Mouse (Mus musculus): ENCODE measurements at regions not wholly inside any gene's neighbourhood (a gene's known extent, or its start where the extent isn't known, plus 50 kb on each side); places are given as distances from the start of the nearest gene placed in this dataset.

DNA sequence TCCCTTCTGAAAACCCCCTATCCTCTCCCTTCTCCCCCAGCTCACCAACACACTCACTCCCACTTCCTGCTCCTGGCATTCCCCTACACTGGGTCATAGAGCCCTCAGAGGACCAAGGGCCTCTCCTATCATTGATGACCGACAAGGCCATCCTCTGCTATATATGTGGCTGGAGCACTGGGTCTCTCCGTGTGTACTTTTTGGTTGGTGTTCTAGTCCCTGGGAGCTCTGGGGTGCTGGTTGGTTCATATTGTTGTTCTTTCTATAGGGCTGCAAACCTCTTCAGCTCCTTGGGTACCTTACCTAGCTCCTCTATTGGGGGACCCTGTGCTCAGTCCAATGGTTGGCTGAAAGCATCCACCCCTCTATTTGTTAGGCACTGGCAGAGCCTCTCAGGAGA, 523.2 kb downstream of the Col12a1 start:
- Histone ChIP-seq H3K4me1 (no peaks in the 10 kb centered on the region), H3K4me2 (replicated peaks) (no peak overlapping the region), H3K27ac (no peak overlapping the region), H3K36me3 (no peaks in the 10 kb centered on the region), H3K4me3 (no peak overlapping the region), H3K9me3 (no peaks in the 10 kb centered on the region), H3K27me3 (replicated peaks) (no peaks in the 10 kb centered on the region), H3K9ac (no peak overlapping the region)
- ATAC-seq (ENCODE audit: low FRiP score, low read depth): no peak
- 91% methylated on average over 2 of the region's 2 CpGs for WGBS

DNA sequence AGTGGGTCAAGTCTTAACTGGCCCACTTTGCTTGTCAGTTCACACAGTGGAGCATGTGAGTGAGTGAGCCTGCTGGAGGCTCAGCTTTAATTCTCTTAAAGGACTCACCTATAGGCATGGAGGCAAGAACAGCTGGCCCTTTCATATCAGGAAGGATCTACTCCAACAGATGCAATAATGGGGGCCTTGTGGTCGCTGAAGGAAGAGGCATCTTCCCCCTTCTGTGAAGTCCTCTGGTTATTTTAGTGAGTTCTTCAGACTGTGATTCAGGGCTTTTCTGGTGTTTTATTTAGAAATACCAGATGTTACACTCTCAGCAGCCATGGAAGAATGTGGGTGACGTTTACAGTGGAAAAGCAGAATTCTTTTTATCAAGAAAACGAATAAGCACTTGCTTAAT, 516.9 kb downstream of the Col12a1 start:
- Histone ChIP-seq H3K4me2 (replicated peaks) (no peak overlapping the region), H3K9me3 (no peaks in the 10 kb centered on the region), H3K27ac (no peak overlapping the region), H3K36me3 (no peaks in the 10 kb centered on the region), H3K27me3 (replicated peaks) (no peaks in the 10 kb centered on the region), H3K9ac (no peak overlapping the region), H3K4me1 (no peaks in the 10 kb centered on the region), H3K4me3 (no peak overlapping the region)
- WGBS: 74% methylated on average over 3 of the region's 3 CpGs
- no peak for ATAC-seq (ENCODE audit: low FRiP score, low read depth)

DNA sequence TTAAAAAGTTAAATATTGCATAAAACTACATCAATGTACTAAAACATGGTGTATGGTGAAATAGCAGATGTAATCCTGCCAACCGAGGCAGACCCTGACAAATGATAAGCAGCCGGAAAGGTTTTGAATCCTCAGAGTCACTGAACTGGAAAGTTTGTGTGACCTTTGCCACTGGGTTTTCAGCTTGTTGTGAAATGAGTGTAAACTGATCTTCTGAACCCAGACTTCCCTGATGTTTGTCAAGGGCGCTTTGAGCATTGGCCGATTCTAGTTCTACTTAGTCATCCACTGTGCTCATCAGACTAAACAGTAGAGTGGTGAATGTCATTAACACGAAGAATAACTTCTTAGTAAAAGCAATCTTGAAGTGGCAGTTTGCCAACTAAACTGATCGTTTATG, 505.3 kb downstream of the Col12a1 start:
- WGBS: 62% methylated on average over 6 of the region's 6 CpGs
- Histone ChIP-seq H3K27me3 (replicated peaks) (no peaks in the 10 kb centered on the region), H3K9me3 (no peaks in the 10 kb centered on the region), H3K36me3 (no peaks in the 10 kb centered on the region), H3K27ac (no peak overlapping the region), H3K4me2 (replicated peaks) (no peak overlapping the region), H3K9ac (no peak overlapping the region), H3K4me1 (no peaks in the 10 kb centered on the region), H3K4me3 (no peak overlapping the region)
- no peak for ATAC-seq (ENCODE audit: low FRiP score, low read depth)

DNA sequence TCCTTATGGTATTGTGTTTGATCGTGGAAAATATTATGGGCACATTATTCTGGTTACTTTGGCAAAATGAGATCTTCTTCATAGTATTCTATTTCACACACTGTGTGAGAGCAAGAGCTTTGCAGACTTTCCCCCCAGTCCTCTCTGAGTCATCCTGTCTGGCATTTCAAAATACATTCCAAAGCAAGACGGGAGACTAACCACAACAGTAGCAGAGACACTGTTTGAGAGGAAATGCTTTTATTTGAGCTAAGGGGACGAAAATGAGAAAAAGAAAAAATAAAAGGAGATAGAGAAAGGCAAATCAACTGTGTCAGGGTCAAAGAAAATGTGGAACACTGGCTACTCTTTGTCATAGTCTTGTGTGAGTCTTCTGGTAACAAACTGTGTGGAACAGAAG, 502.6 kb downstream of the Col12a1 start:
- Histone ChIP-seq H3K4me2 (replicated peaks) (no peak overlapping the region), H3K4me1 (no peaks in the 10 kb centered on the region), H3K9ac (no peak overlapping the region), H3K27me3 (replicated peaks) (no peaks in the 10 kb centered on the region), H3K9me3 (no peaks in the 10 kb centered on the region), H3K4me3 (no peak overlapping the region), H3K27ac (no peak overlapping the region), H3K36me3 (no peaks in the 10 kb centered on the region)
- ATAC-seq (ENCODE audit: low FRiP score, low read depth): no peak
- 67% methylated on average over 3 of the region's 3 CpGs for WGBS

DNA sequence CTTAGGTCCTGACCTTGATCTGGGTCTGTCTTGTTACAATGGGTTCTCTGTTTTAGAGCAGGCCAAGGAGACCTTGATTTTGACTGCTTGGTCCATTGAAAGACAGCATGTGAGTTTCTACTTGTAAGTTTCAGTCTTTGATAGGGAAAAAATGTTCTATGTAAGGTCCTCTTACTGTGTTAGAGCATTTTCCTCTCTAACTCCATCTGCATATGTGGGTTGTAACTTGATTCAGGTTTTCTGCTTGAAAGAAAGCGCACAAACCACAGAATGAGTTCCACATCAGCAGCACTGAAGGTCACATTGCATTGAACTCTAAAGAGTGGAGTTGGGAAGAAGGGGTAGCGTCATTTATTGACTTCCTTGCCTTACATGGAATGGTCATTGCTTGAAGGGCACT, 502.2 kb downstream of the Col12a1 start:
- Histone ChIP-seq H3K27ac (no peak overlapping the region), H3K9me3 (no peaks in the 10 kb centered on the region), H3K4me2 (replicated peaks) (no peak overlapping the region), H3K4me3 (no peak overlapping the region), H3K36me3 (no peaks in the 10 kb centered on the region), H3K27me3 (replicated peaks) (no peaks in the 10 kb centered on the region), H3K9ac (no peak overlapping the region), H3K4me1 (no peaks in the 10 kb centered on the region)
- no peak for ATAC-seq (ENCODE audit: low FRiP score, low read depth)
- 80% methylated on average over 2 of the region's 2 CpGs for WGBS

DNA sequence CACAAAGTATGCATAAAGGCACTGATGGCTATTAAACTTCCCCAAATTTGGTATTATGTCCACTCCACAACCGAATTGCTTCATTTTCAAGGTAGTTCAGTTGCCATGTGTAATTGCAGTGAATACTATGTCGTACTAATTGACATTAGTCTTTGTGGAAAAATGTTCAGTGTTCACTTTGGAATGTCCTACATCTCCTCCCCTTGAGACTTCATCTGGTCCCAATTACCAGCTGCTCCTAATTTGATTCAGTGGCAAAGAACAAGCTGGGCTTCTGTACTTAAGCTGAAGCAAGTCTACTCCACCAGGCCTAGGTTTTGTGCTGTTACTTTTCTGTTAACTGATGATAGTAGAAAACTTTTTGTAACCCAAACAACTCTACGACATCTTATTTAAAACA, 485.6 kb downstream of the Col12a1 start:
- 79% methylated on average over 3 of the region's 3 CpGs for WGBS
- no peak overlapping the region for H3K27ac ChIP-seq
- H3K9ac ChIP-seq: no peak overlapping the region
- H3K27me3 ChIP-seq (replicated peaks): no peaks in the 10 kb centered on the region
- H3K4me2 ChIP-seq (replicated peaks): no peak overlapping the region
- H3K4me3 ChIP-seq: no peak overlapping the region
- no peaks in the 10 kb centered on the region for H3K4me1 ChIP-seq
- no peaks in the 10 kb centered on the region for H3K9me3 ChIP-seq
- no peaks in the 10 kb centered on the region for H3K36me3 ChIP-seq
- ATAC-seq (ENCODE audit: low FRiP score, low read depth): no peak

DNA sequence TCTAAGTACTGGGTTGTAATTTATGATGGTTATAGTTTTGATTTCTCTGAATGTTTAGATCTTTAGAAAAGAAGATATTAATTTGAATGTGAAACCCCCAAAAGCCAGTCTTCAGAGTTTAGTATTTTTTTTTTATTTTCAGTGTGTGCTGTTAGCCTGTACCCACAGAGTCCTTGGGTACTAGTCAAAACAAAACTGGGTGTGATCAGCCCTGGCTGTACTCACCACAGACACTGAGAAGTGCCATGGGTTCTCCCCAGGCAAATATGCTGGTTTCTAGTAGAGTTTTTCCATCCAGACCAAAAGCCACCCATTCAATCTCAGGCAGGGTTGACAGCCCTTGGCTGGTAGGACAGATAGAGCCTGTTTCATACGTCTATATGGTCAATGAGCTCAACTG, 484.9 kb downstream of the Col12a1 start:
- no peak for ATAC-seq (ENCODE audit: low FRiP score, low read depth)
- Histone ChIP-seq H3K9ac (no peak overlapping the region), H3K36me3 (no peaks in the 10 kb centered on the region), H3K4me2 (replicated peaks) (no peak overlapping the region), H3K4me1 (no peaks in the 10 kb centered on the region), H3K4me3 (no peak overlapping the region), H3K27me3 (replicated peaks) (no peaks in the 10 kb centered on the region), H3K9me3 (no peaks in the 10 kb centered on the region), H3K27ac (no peak overlapping the region)
- 93% methylated on average over 1 of the region's 1 CpGs for WGBS

DNA sequence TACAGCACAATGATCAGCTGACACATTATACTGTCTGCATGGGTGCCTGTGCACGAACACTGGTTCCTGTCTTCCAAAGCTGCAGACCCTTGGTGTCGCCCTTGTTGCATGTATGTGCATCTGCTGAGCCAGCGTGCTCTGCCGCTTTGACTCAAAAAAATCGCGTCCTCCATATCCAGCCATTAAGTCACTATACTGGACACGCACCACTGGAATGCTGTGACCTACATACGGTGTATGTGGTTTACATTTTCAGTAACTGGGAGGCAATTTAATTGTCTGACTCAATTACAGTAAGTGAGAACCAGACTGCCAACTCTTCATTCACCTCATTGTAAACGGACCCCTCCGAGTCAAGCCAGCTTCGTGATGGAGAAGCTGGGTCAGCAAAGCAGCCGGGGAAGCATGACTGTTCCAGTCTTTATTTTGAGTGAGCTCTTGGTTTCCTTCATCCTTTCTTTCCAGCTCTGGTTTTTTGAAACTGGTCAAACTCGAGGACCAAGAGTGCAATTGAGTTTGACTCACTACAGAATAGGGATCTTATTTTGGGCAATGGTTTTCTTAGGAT, 448.9 kb downstream of the Col12a1 start:
- H3K36me3 ChIP-seq: no peaks in the 10 kb centered on the region
- no peaks in the 10 kb centered on the region for H3K27me3 ChIP-seq (replicated peaks)
- H3K4me1 ChIP-seq: no peaks in the 10 kb centered on the region
- H3K4me3 ChIP-seq: no peak overlapping the region
- no peaks in the 10 kb centered on the region for H3K9me3 ChIP-seq
- no peak overlapping the region for H3K4me2 ChIP-seq (replicated peaks)
- no peak overlapping the region for H3K9ac ChIP-seq
- ATAC-seq (ENCODE audit: low FRiP score, low read depth): no peak
- 89% methylated on average over 13 of the region's 13 CpGs for WGBS
- H3K27ac ChIP-seq: no peak overlapping the region

DNA sequence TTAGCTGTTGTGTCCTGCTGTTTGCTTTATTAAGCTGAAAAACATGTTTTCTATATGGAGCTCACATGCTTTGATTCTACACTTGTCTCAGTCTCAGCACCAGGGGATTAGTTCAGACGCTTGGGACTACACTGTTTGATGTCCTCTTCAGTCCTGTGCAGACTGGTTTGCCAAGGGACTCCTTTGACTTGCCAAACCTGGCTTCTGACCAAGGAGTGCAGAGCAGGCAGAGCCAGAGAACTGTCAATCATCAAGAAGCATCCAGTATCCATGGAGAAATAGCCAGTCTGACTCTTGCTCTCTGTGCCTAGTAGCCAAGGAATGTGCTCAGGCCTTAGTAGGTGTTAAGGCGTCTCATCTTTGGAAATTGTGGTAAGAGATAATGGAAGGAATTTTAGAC, 448.4 kb downstream of the Col12a1 start:
- no peak overlapping the region for H3K9ac ChIP-seq
- WGBS: 84% methylated on average over 2 of the region's 2 CpGs
- no peaks in the 10 kb centered on the region for H3K4me1 ChIP-seq
- no peak for ATAC-seq (ENCODE audit: low FRiP score, low read depth)
- H3K4me3 ChIP-seq: no peak overlapping the region
- H3K27me3 ChIP-seq (replicated peaks): no peaks in the 10 kb centered on the region
- no peaks in the 10 kb centered on the region for H3K9me3 ChIP-seq
- no peak overlapping the region for H3K4me2 ChIP-seq (replicated peaks)
- H3K27ac ChIP-seq: no peak overlapping the region
- H3K36me3 ChIP-seq: no peaks in the 10 kb centered on the region

DNA sequence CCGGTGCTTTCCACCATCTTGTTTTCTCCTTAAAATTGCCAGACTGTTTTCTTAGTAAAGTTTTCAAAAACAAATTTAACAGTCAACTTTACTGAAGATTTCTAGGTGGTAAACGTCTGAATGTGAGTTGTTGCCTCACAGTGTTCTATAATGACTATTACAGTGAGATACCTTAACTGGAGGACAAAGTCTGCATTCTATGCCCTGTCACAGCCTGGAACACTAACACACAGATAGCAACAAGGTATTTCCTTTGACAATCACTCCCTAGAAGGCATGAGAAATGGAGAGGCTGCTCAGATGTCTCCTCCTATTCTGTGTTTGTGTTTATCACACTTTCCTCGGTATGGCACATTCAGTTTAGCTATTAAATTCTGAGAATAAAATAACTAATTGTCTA, 430.8 kb downstream of the Col12a1 start:
- 86% methylated on average over 3 of the region's 3 CpGs for WGBS
- H3K4me2 ChIP-seq (replicated peaks): no peak overlapping the region
- H3K9ac ChIP-seq: no peak overlapping the region
- H3K27me3 ChIP-seq (replicated peaks): no peaks in the 10 kb centered on the region
- no peaks in the 10 kb centered on the region for H3K36me3 ChIP-seq
- H3K9me3 ChIP-seq: no peaks in the 10 kb centered on the region
- ATAC-seq (ENCODE audit: low FRiP score, low read depth): no peak
- no peak overlapping the region for H3K27ac ChIP-seq
- H3K4me1 ChIP-seq: no peaks in the 10 kb centered on the region
- H3K4me3 ChIP-seq: no peak overlapping the region

DNA sequence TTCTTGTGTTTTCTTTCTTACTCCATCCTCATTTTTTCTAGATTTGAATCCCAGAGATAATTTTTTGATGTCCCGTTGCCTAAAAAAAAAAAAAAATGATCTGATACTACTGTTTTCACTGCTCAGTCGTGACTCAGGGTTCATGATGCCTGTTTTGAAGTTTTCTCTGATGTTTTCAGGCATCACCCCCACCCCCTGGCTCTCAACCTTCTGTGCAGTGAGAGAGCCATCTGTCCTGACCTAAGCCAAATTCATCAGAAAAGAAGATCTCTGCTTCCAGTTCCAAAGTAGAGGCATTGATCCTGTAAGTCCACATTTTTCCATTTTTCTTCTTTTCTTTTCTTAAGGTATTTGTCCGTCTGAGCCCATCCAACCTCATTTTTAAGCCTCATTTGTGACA, 423.3 kb downstream of the Col12a1 start:
- 79% methylated on average over 3 of the region's 3 CpGs for WGBS
- no peaks in the 10 kb centered on the region for H3K36me3 ChIP-seq
- H3K27ac ChIP-seq: no peak overlapping the region
- no peak overlapping the region for H3K4me2 ChIP-seq (replicated peaks)
- H3K4me3 ChIP-seq: no peak overlapping the region
- no peak for ATAC-seq (ENCODE audit: low FRiP score, low read depth)
- H3K4me1 ChIP-seq: no peaks in the 10 kb centered on the region
- H3K9me3 ChIP-seq: no peaks in the 10 kb centered on the region
- H3K27me3 ChIP-seq (replicated peaks): no peaks in the 10 kb centered on the region
- no peak overlapping the region for H3K9ac ChIP-seq

DNA sequence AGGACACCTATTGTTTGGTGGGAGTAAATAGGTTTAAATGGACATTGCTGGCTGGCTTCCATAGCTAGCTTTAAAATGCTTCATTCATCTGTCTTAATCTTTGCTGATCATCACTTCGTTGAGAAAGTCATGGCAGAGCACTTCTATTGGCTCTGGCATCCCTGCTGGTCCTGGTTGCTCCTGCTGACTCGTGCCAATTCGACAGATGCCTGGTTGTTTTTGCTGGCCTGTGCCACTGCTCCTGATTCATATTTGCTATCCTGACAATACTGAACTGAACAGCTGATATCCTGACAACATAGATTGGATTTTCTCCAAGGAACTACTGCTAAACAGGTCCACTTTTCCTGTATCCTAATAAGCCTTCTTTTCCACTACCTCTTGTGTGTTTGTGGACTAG, 417.1 kb downstream of the Col12a1 start:
- Histone ChIP-seq H3K9ac (no peak overlapping the region), H3K9me3 (no peaks in the 10 kb centered on the region), H3K36me3 (no peaks in the 10 kb centered on the region), H3K27ac (no peak overlapping the region), H3K4me1 (no peaks in the 10 kb centered on the region), H3K4me3 (no peak overlapping the region), H3K27me3 (replicated peaks) (no peaks in the 10 kb centered on the region), H3K4me2 (replicated peaks) (no peak overlapping the region)
- WGBS: 70% methylated on average over 3 of the region's 3 CpGs
- ATAC-seq (ENCODE audit: low FRiP score, low read depth): no peak

DNA sequence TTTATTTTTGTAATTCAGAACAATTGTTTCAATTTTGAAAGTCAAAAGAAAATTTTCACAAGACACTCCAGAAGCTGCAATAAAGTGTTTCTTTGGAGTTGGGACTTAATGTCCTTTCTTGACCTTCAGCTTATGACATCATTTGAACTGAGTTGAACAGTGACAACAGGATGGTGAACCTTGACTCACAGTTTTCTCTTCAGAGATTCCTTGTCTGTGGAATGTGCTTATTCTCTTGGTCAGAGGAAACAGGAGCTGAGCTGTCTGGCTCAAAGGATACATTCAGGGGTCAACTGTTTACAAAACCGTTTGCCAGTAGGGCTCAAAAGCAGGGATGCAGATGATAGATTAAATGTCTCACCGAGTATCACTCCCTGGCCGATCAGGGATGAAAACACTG, 408.0 kb downstream of the Col12a1 start:
- Histone ChIP-seq H3K4me1 (no peaks in the 10 kb centered on the region), H3K27me3 (replicated peaks) (no peaks in the 10 kb centered on the region), H3K36me3 (no peaks in the 10 kb centered on the region), H3K4me3 (no peak overlapping the region), H3K4me2 (replicated peaks) (no peak overlapping the region), H3K9me3 (no peaks in the 10 kb centered on the region), H3K27ac (no peak overlapping the region), H3K9ac (no peak overlapping the region)
- 75% methylated on average over 3 of the region's 3 CpGs for WGBS
- no peak for ATAC-seq (ENCODE audit: low FRiP score, low read depth)

DNA sequence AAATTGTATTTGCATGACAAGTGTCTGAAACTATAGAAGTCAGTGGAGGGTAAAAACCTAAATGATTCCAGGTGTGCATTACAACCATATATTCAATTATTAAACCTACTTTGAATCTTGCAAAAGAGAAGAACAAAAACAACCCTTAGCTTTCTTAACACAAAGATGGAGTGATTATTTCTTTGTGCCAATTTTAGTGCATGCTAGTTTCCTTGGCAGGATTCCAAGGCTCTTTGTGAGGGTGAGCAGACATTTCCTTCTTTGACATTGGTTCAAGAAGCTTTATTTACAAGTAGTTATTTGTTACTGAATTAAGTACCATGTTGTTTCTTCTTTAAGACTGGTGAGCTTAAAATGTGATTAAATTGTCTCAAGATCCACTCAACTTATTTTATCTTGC, 401.2 kb downstream of the Col12a1 start:
- no peaks in the 10 kb centered on the region for H3K27me3 ChIP-seq (replicated peaks)
- no peak overlapping the region for H3K9ac ChIP-seq
- ATAC-seq (ENCODE audit: low FRiP score, low read depth): no peak
- no peak overlapping the region for H3K27ac ChIP-seq
- no peaks in the 10 kb centered on the region for H3K4me1 ChIP-seq
- no peaks in the 10 kb centered on the region for H3K36me3 ChIP-seq
- no peaks in the 10 kb centered on the region for H3K9me3 ChIP-seq
- no peak overlapping the region for H3K4me2 ChIP-seq (replicated peaks)
- no peak overlapping the region for H3K4me3 ChIP-seq
